Mouse (Mus musculus): ENCODE results near the gene Irf2. TPM values are rescaled to one million over a fixed set of nuclear protein-coding genes. Genes with fewer than 3 reads are reported as not detected.

Irf2 gene
- polyA plus RNA-seq, 1 experiment from 2014 or later, result 27.0 TPM

- ATAC-seq (ENCODE audit: low FRiP score, low TSS enrichment), result no peak
- H3K4me1 ChIP-seq (replicated peaks; ENCODE audit: control insufficient read depth, insufficient read depth), result no peaks in the 10 kb centered on the region
- no peak overlapping the region for H3K4me2 ChIP-seq (replicated peaks; ENCODE audit: low read depth)
- H3K9me3 ChIP-seq (ENCODE audit: control insufficient read depth, low read length), result no peaks in the 10 kb centered on the region
- no peak overlapping the region for H3K9ac ChIP-seq (ENCODE audit: low read length)
- 39% methylated on average over 8 of the region's 8 CpGs for WGBS
- no peak for DNase-seq (ENCODE audit: low spot score)
- H3K27me3 ChIP-seq (ENCODE audit: control insufficient read depth, insufficient read depth, low read length), result no peaks in the 10 kb centered on the region
- TF ChIP-seq CTCF (IDR thresholded peaks at IDR 0.05; ENCODE audit: low read depth), result no peak
- no peak for TF ChIP-seq EP300 (optimal IDR thresholded peaks at IDR 0.05)
- no peak overlapping the region for H3K4me3 ChIP-seq (ENCODE audit: low read depth, low read length)
- H3K27ac ChIP-seq (replicated peaks), result peak overlapping the region; percentile 45; the same call in 1 of the 2 replicates
- H3K36me3 ChIP-seq (ENCODE audit: control insufficient read depth, insufficient read depth, low read length), result no peaks in the 10 kb centered on the region
These were observed 120.3 kb downstream of the Irf2 start for GRCm38 (mm10) chr8:46859847-46860167.

GRCm38 (mm10) chr8:46862508-46862907, 123.0 kb downstream of the Irf2 start:
- no peak overlapping the region for H3K4me3 ChIP-seq (ENCODE audit: low read depth, low read length)
- no peaks in the 10 kb centered on the region for H3K36me3 ChIP-seq (ENCODE audit: control insufficient read depth, insufficient read depth, low read length)
- no peaks in the 10 kb centered on the region for H3K27me3 ChIP-seq (ENCODE audit: control insufficient read depth, insufficient read depth, low read length)
- H3K4me2 ChIP-seq (replicated peaks; ENCODE audit: low read depth), result no peak overlapping the region
- TF ChIP-seq CTCF (IDR thresholded peaks at IDR 0.05; ENCODE audit: low read depth) (no peak), EP300 (optimal IDR thresholded peaks at IDR 0.05) (no peak)
- no peak overlapping the region for H3K9ac ChIP-seq (ENCODE audit: low read length)
- H3K9me3 ChIP-seq (ENCODE audit: control insufficient read depth, low read length), result no peaks in the 10 kb centered on the region
- H3K27ac ChIP-seq (replicated peaks), result no peak overlapping the region
- WGBS, result 84% methylated on average over 5 of the region's 5 CpGs
- no peak for DNase-seq (ENCODE audit: low spot score)
- no peak for ATAC-seq (ENCODE audit: low FRiP score, low TSS enrichment)
- H3K4me1 ChIP-seq (replicated peaks; ENCODE audit: control insufficient read depth, insufficient read depth), result no peaks in the 10 kb centered on the region

GRCm38 (mm10) chr8:46865428-46865827, 125.9 kb downstream of the Irf2 start:
- Histone ChIP-seq H3K4me2 (replicated peaks; ENCODE audit: low read depth) (no peak overlapping the region), H3K4me3 (ENCODE audit: low read depth, low read length) (no peak overlapping the region), H3K36me3 (ENCODE audit: control insufficient read depth, insufficient read depth, low read length) (no peaks in the 10 kb centered on the region), H3K9ac (ENCODE audit: low read length) (no peak overlapping the region), H3K4me1 (replicated peaks; ENCODE audit: control insufficient read depth, insufficient read depth) (peaks cover 11% of the 10 kb centered on the region), H3K9me3 (ENCODE audit: control insufficient read depth, low read length) (no peaks in the 10 kb centered on the region), H3K27me3 (ENCODE audit: control insufficient read depth, insufficient read depth, low read length) (no peaks in the 10 kb centered on the region), H3K27ac (replicated peaks) (no peak overlapping the region)
- ATAC-seq (ENCODE audit: low FRiP score, low TSS enrichment) (no peak), DNase-seq (ENCODE audit: low spot score) (no peak)
- 70% methylated on average over 1 of the region's 1 CpGs for WGBS
- TF ChIP-seq CTCF (IDR thresholded peaks at IDR 0.05; ENCODE audit: low read depth), result no peak
- no peak for TF ChIP-seq EP300 (optimal IDR thresholded peaks at IDR 0.05)

- H3K36me3 ChIP-seq (ENCODE audit: control insufficient read depth, insufficient read depth, low read length), result no peaks in the 10 kb centered on the region
- H3K27ac ChIP-seq (replicated peaks), result peak overlapping the region; percentile 74
- 47% methylated on average over 4 of the region's 4 CpGs for WGBS
- no peak overlapping the region for H3K9ac ChIP-seq (ENCODE audit: low read length)
- ATAC-seq (ENCODE audit: low FRiP score, low TSS enrichment) (peak; percentile 33; the same call in 1 of the 2 replicates), DNase-seq (ENCODE audit: low spot score) (no peak)
- H3K9me3 ChIP-seq (ENCODE audit: control insufficient read depth, low read length), result no peaks in the 10 kb centered on the region
- H3K4me3 ChIP-seq (ENCODE audit: low read depth, low read length), result no peak overlapping the region
- H3K27me3 ChIP-seq (ENCODE audit: control insufficient read depth, insufficient read depth, low read length), result no peaks in the 10 kb centered on the region
- no peak overlapping the region for H3K4me2 ChIP-seq (replicated peaks; ENCODE audit: low read depth)
- no peak for TF ChIP-seq CTCF (IDR thresholded peaks at IDR 0.05; ENCODE audit: low read depth)
- no peak for TF ChIP-seq EP300 (optimal IDR thresholded peaks at IDR 0.05)
- H3K4me1 ChIP-seq (replicated peaks; ENCODE audit: control insufficient read depth, insufficient read depth), result peaks cover 11% of the 10 kb centered on the region
These were observed 127.9 kb downstream of the Irf2 start for GRCm38 (mm10) chr8:46867440-46867839.

- DNase-seq (ENCODE audit: low spot score) (peak; percentile 59), ATAC-seq (ENCODE audit: low FRiP score, low TSS enrichment) (peak; percentile 30; the same call in 1 of the 2 replicates)
- WGBS, result 29% methylated on average over 8 of the region's 8 CpGs
- Histone ChIP-seq H3K27ac (replicated peaks) (peak overlapping the region; percentile 88), H3K9me3 (ENCODE audit: control insufficient read depth, low read length) (no peaks in the 10 kb centered on the region), H3K4me3 (ENCODE audit: low read depth, low read length) (no peak overlapping the region), H3K27me3 (ENCODE audit: control insufficient read depth, insufficient read depth, low read length) (no peaks in the 10 kb centered on the region), H3K4me1 (replicated peaks; ENCODE audit: control insufficient read depth, insufficient read depth) (peaks cover 11% of the 10 kb centered on the region), H3K4me2 (replicated peaks; ENCODE audit: low read depth) (no peak overlapping the region), H3K36me3 (ENCODE audit: control insufficient read depth, insufficient read depth, low read length) (no peaks in the 10 kb centered on the region), H3K9ac (ENCODE audit: low read length) (no peak overlapping the region)
- no peak for TF ChIP-seq CTCF (IDR thresholded peaks at IDR 0.05; ENCODE audit: low read depth)
- TF ChIP-seq EP300 (optimal IDR thresholded peaks at IDR 0.05), result no peak
These were observed 129.0 kb downstream of the Irf2 start for GRCm38 (mm10) chr8:46868346-46869065.

GRCm38 (mm10) chr8:46869521-46869925, 130.0 kb downstream of the Irf2 start:
- DNase-seq (ENCODE audit: low spot score) (peak; percentile 55), ATAC-seq (ENCODE audit: low FRiP score, low TSS enrichment) (peak; percentile 92)
- Histone ChIP-seq H3K27me3 (ENCODE audit: control insufficient read depth, insufficient read depth, low read length) (no peaks in the 10 kb centered on the region), H3K9me3 (ENCODE audit: control insufficient read depth, low read length) (no peaks in the 10 kb centered on the region), H3K4me1 (replicated peaks; ENCODE audit: control insufficient read depth, insufficient read depth) (peaks cover 11% of the 10 kb centered on the region), H3K9ac (ENCODE audit: low read length) (no peak overlapping the region), H3K36me3 (ENCODE audit: control insufficient read depth, insufficient read depth, low read length) (no peaks in the 10 kb centered on the region), H3K4me3 (ENCODE audit: low read depth, low read length) (no peak overlapping the region), H3K4me2 (replicated peaks; ENCODE audit: low read depth) (no peak overlapping the region), H3K27ac (replicated peaks) (peak overlapping the region; percentile 88)
- TF ChIP-seq EP300 (optimal IDR thresholded peaks at IDR 0.05) (peak; percentile 91), CTCF (IDR thresholded peaks at IDR 0.05; ENCODE audit: low read depth) (no peak)
- 24% methylated on average over 6 of the region's 6 CpGs for WGBS
